Mouse (Mus musculus): Measurements from ENCODE around the gene Olfr791.

Olfr791 gene

DNA sequence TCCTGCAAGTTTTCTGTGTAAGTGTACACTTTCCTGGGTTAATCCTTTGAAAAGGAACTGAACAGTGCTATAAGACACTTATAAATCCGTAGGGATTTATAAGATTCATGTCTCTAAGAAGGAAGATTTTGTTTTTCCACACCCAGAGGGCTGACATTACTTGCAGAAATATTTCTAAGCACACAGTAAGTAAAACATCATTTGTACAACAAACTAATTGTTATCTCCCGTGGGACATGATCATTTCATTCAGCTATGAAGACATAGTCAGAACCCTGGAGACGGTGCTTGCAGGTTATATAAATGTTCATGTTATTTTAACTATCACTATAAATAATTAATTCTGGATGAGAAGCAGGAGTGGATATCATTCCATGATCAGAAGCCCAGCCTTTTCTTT lies at the start of gene Olfr791:
Gene Olfr791, plus strand, starts transcription at position 301 of the 400 bp plus-strand sequence.
- DNase-seq (ENCODE audit: low spot score), result no peak

DNA sequence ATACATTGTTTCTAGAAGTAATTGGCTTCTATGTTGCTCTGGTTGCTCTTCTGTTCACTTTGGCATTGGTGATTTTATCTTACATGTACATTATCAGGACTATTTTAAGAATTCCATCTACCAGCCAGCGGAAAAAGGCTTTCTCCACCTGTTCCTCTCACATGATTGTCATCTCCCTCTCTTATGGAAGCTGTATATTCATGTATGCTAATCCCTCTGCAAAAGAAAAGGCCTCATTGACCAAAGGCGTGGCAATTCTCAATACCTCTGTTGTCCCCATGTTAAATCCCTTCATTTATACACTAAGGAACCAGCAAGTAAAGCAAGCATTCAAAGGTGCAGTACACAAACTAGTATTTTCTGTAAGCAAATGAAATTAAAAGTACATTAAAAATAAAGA lies 48.3 kb upstream of the Olfr791 start:
- no peak for DNase-seq (ENCODE audit: low spot score)

DNA sequence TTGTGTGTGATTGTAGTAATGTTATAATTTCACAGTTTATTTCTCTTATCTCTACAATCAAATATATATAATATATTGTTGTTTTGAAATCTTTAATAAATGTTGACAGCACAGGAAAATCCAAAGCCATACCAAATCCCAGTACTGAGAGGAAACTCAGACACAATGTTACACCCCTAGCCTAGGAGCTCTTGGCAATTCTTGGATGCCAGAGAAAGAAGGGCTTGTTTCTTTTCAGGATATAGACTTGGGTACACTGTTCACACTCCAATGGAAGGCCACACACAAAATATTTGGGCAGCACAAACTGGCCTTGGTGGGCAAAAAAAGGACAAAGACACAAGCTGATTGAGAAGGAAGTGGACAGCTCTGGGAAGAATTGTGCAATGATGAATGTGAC lies 47.9 kb upstream of the Olfr791 start:
- no peak for DNase-seq (ENCODE audit: low spot score)

- no peak for DNase-seq (ENCODE audit: low spot score)
Measured at GRCm38 (mm10) chr10:129484452-129484851, 37.1 kb upstream of the Olfr791 start, which contains the start of gene Olfr789. TSS of gene Olfr789 (plus strand) at chr10:129484752.

DNA sequence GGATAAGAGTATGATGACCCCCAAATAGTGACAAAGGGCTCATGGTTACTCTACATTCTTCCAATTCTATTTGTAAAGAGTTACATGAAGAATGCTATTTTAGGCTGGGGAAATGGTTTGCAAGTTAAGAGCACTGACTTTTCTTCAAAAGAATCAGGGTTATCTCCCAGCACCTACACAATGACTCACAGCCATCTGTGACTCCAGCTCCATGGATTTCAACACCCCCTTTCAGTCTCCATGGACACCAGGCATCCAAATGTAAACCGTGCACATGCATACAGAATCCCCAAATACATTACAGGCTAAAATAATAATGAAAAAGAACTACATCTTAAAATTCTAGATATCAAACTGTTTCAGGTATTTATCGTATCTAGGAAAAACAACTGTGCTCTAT lies 31.5 kb upstream of the Olfr791 start:
- peak; percentile 0 for DNase-seq (ENCODE audit: low spot score)

DNA sequence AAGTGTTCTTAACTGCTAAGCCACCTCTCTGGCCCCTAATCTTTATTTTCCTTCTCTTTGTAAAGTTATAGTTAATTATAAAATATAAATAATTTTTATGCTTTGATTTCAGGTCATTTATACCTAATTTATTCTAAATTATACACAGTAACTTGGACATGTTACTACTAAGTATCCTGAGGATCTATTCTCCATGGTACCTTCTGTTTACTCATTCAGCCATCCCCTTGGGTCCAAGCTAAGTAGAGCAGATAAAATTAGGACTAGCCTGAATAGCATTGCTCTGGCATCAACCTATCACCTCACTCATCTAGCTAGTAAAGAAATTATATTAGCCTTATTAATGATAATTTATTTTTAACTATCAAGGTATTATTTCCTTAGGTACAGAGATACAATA lies 23.4 kb upstream of the Olfr791 start, which contains the start of gene Olfr790:
Gene Olfr790, plus strand, starts transcription at position 301 of the 400 bp plus-strand sequence.
- DNase-seq (ENCODE audit: low spot score), result no peak

- DNase-seq (ENCODE audit: low spot score), result no peak
Measured at GRCm38 (mm10) chr10:129538862-129539261, 17.3 kb downstream of the Olfr791 start, which contains the start of gene Olfr792. TSS of gene Olfr792 (plus strand) at chr10:129539162.

DNA sequence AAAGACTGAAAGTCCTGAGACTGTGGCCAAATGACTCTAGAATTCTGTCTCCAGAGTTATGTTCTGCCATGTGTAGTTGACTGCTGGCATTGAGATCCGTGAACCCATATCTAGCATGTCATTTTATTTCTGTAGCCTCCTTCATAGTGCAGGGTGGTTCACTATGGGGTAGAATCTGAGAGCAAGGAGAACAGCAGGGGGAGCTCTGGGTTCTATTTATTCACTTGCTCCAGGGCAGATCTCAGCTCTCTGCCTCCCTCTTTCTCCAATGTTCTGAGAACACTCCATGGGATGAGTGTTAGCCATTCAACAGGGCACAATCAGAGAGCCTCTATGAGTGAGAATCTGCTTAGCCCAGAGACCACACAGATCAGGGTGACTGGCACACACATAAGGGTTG lies 27.8 kb downstream of the Olfr791 start:
- DNase-seq (ENCODE audit: low spot score), result peak; percentile 1

DNA sequence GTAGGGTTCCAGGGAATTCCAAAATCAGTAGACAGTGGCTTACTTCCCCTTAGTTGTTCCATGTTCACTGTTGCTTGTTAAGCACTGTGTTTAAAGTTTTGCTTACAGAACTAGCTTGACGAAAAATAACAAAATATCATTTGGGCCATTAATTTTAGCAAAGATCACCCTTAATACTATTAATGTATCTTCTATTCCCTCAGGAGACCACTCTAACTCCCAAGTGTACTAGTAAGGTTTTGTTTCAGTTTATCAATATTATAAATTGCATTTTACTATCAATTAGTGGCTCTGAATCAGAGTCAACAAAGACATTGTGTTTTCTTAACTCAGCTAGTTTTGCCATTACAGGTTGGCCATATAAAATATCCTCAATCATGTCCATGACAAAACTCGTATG lies 45.8 kb downstream of the Olfr791 start, which contains the start of gene Olfr794:
Gene Olfr794, plus strand, starts transcription at position 301 of the 400 bp plus-strand sequence.
- DNase-seq (ENCODE audit: low spot score), result no peak

- DNase-seq (ENCODE audit: low spot score), result no peak
Measured at GRCm38 (mm10) chr10:129577066-129577465, 55.5 kb downstream of the Olfr791 start.
